Mouse (Mus musculus) kidney, adult 2 months (tissue): ENCODE measurements around the gene Gba2. TPM values are rescaled to one million over a fixed set of nuclear protein-coding genes. Genes with fewer than 3 reads are reported as not detected.
A peak's percentile ranks its signal among the peaks of the same experiment; 100 is the strongest.

Experiments used
- DNase-seq: peaks from one replicate; pipeline ENCODE4 v3.0.0; 2021
- H3K27ac ChIP-seq: fragments of 200-500 bp; 2 replicates; pipeline ENCODE4 v1.5.1; 2012; ENCODE audit warnings: low read depth, low read length, control low read depth, inconsistent platforms; ENCODE audit not compliant: insufficient read depth
- H3K27me3 ChIP-seq: fragments of 200-500 bp; replicated peaks from 2 replicates; pipeline ENCODE4 v1.6.1; 2012; ENCODE audit warnings: mild to moderate bottlenecking, moderate library complexity, low read length, inconsistent platforms; ENCODE audit not compliant: control insufficient read depth, insufficient read depth
- H3K36me3 ChIP-seq: fragments of 200-500 bp; 2 replicates; pipeline ENCODE4 v1.6.1; 2012; ENCODE audit warnings: mild to moderate bottlenecking, moderate library complexity, low read length, inconsistent platforms; ENCODE audit not compliant: control insufficient read depth, insufficient read depth
- H3K4me1 ChIP-seq: fragments of 200-500 bp; 2 replicates; pipeline ENCODE4 v1.6.1; 2011; ENCODE audit warnings: low read length; ENCODE audit not compliant: control insufficient read depth, insufficient read depth
- H3K4me3 ChIP-seq: fragments of 200-500 bp; 2 replicates; pipeline ENCODE4 v1.5.1; 2011; ENCODE audit warnings: mild to moderate bottlenecking, low read depth, low read length, control low read depth; ENCODE audit not compliant: insufficient read depth
- CTCF ChIP-seq: fragments of 200-500 bp; conservative IDR thresholded peaks from 2 replicates; pipeline ENCODE4 v1.5.1; 2011; ENCODE audit warnings: low read depth, mild to moderate bottlenecking, control low read depth, low read length, moderate library complexity, mixed read lengths; ENCODE audit not compliant: insufficient read depth, insufficient read length
- POLR2A ChIP-seq: fragments of 200-500 bp; IDR thresholded peaks from one replicate; pipeline ENCODE4 v1.6.1; 2011; ENCODE audit warnings: low read depth, low read length, control low read depth
- WGBS: fragments of 180-500 bp; shearing (Covaris S2); methylation state at CpG from one replicate; pipeline ENCODE4 v1.1.7; 2018; 5-methylcytosine and 5-hydroxymethylcytosine counted together
- polyA plus RNA-seq: library from polyadenylated mRNA; depleted of rRNA; stranded (reverse); fragments of >200 nt; gene quantifications from 2 replicates; pipeline ENCODE4 v1.2.3, GENCODE M21; 2012

Gba2 gene
- polyA plus RNA-seq, 1 experiment, result 12.2 TPM

DNA sequence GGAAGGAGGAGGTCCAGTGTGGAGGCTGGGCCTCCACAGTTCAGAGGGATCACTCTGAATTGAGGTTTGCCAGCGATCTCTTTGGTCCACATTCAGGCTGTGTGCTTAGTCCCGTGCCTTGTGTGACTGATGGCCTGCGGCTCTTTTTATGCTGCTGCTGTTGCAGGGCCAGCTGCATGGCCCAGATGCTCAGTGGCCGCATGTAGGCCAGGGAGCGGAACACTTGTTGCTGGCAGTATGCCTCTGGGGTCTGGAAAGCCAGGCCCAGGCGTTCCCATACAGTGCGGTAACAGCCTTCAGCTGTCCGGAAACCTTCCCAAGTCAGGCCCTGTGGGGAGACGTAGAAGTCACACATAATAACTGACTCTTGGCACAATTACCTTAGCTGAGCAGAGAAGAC is 11.5 kb downstream of the Gba2 start:
- no peak for DNase-seq
- H3K27ac ChIP-seq, result no peak overlapping the region
- peaks cover 3% of the 10 kb centered on the region for H3K36me3 ChIP-seq
- H3K27me3 ChIP-seq, result no peaks in the 10 kb centered on the region
- WGBS, result 90% methylated on average over 9 of the region's 9 CpGs
- H3K4me1 ChIP-seq, result peaks cover 5% of the 10 kb centered on the region; the same call in 1 of the 2 replicates
- TF ChIP-seq POLR2A, result no peak
- no peak for TF ChIP-seq CTCF
- no peak overlapping the region for H3K4me3 ChIP-seq

DNA sequence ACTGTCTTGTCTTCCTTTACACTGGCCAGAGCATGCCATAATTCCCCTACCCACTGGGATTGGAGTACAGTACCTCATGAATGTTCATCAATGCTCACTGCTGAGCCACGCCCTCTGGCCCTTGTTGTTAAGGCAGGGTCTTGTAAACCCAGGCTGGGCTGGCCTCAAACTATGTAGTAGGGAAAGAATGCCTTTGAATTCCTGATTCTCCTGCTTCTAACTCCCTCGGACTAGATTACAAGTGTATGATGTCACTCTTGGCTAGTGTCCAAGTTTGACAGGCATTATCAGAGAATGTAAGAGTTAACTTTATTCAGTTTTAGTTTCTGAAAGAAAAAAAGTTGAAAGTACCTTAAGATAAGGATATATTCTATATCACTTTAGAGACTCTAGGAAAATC is 14.4 kb downstream of the Gba2 start:
- DNase-seq, result no peak
- Histone ChIP-seq H3K4me3 (no peak overlapping the region), H3K27me3 (no peaks in the 10 kb centered on the region), H3K4me1 (peaks cover 15% of the 10 kb centered on the region), H3K36me3 (peaks cover 3% of the 10 kb centered on the region), H3K27ac (no peak overlapping the region)
- WGBS, result 40% methylated on average over 2 of the region's 2 CpGs
- TF ChIP-seq POLR2A (no peak), CTCF (no peak)

DNA sequence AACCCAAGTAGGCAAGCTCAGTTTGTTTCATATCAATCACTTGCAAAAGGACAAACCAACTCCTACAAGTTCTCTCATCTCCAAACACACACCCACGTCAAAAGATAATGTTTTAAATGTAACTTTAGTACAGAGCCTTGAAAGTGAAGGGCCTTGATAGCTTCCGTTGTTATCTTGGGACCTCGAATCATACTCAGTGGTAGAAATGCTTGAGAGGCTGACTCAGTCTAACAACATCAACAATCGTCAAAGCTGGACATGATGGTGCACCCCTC is 15.1 kb downstream of the Gba2 start:
- TF ChIP-seq POLR2A (no peak), CTCF (no peak)
- no peak for DNase-seq
- Histone ChIP-seq H3K27me3 (no peaks in the 10 kb centered on the region), H3K27ac (no peak overlapping the region), H3K4me1 (peaks cover 20% of the 10 kb centered on the region), H3K36me3 (peaks cover 2% of the 10 kb centered on the region; the same call in 1 of the 2 replicates), H3K4me3 (no peak overlapping the region)
- 46% methylated on average over 4 of the region's 4 CpGs for WGBS

DNA sequence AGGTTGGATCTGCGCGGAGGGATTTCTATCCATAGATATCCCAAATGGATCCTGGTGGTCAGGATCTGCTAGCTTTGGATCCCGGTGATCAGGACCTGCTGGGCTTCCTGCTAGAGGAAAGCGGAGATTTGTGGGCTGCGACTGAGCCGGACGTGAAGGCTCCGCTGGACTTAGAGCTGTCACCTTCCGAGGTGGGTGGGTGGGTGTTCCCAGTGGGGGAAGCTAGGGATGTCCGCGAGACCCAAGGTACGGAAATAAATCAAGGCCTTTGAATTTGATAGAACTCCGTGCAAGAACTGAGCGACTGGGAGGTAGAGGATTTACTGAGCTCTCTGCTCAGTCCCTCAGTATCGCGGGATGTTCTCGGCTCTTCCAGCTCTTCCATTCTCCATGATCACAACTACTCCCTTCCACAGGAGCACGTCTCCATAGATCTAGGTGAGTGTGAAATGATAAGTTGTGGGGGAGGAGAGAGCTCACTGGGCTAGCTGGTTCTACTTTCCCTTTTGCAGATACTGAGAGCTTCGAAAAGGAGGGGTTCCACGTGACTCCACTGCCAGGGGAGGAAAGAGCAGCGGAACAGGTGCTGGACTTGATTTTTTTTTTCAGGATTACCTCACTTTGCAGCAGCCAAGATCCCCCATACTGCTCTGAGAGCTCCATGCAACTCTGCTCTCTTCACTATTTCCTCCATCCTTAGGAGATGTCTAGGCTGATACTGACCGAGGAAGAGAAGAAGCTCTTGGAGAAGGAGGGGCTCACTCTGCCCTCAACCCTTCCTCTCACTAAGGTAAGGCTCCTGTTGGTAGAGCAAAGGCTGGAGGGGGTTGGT is 15.7 kb downstream of the Gba2 start:
- Histone ChIP-seq H3K27me3 (no peaks in the 10 kb centered on the region), H3K27ac (peak overlapping the region; percentile 61), H3K4me3 (peak overlapping the region; percentile 90), H3K36me3 (peaks cover 2% of the 10 kb centered on the region; the same call in 1 of the 2 replicates), H3K4me1 (peaks cover 26% of the 10 kb centered on the region)
- no peak for DNase-seq
- TF ChIP-seq POLR2A (no peak), CTCF (no peak)
- under 1% methylated on average over 22 of the region's 22 CpGs for WGBS

DNA sequence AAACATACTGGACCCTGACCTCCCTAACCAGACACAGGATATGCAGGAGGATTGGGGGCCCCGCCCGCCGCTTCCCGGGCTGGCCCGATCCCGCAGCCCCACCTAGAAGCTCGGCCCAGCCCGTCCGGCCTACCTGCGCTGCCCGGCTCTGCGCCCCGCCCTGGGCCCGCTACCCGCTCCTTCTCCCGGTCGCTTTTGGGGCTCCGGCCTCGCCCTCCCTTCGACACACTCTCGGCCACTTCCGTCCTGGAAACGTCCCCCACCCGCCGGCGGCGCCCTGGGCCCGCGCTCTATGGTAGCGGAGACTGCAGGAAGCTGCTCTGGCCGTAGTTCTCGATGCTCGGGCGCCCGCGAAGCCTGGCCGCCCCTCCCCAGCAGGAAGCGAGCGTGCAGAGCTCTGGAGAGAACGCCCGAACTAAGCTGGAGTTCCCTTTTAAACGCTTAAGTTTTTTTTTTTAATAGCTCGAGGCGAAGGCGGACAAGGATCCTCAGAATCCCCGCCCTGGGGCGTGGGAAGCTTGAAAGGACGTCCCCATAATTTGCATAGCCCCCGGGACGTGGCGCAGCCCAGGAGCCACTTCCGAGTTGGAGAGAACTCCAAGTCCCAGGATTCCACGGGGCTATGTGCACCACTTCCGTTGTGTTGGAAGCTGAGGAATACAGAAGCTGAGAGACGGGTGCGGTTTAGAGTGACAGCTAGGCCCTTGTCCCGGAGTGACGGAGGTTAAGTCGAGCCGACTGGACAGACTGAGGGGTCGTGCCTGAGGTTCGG is 16.5 kb downstream of the Gba2 start, which contains the start of the genes Creb3 and Tln1:
TSS of gene Creb3 (plus strand) at position 336 of the 772 bp plus-strand sequence.
TSS of gene Tln1 (minus strand) at position 695 of the 772 bp plus-strand sequence.
- TF ChIP-seq POLR2A (peak; percentile 40), CTCF (no peak)
- H3K4me1 ChIP-seq, result peaks cover 34% of the 10 kb centered on the region
- DNase-seq, result peak; percentile 99
- under 1% methylated on average over 62 of the region's 62 CpGs for WGBS
- peak within 1 kb of the TSS; percentile 97 for H3K27ac ChIP-seq
- H3K36me3 ChIP-seq, result no peaks in the 10 kb centered on the region; the same call in 1 of the 2 replicates
- no peaks in the 10 kb centered on the region for H3K27me3 ChIP-seq
- peak within 1 kb of the TSS; percentile 90 for H3K4me3 ChIP-seq

DNA sequence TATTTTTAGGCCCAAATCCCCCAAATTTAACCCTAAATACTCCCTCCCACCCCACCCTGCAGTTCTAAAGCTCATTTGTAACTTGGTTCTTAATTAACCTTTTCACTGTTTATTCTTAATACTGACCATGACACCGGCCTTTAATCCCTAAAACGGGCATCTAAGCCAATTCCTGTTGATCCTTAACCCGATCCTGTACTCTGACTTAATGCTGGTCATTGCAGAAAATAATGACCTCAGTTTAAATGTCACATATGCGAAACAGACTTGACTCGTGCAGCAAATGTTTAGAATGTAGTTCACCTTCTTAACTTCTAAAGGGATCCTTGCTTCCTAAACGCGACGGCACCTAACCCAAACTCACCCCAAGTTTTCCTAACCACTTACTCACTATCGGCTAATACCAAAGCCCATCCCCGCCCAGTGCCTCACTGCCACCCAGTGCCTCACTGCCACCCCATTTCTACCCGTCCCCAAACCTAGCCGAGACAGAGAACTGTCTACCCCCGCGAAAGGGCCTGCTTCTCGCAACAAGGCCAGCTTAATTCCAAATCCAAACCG is 17.2 kb downstream of the Gba2 start:
- TF ChIP-seq CTCF, result no peak
- H3K36me3 ChIP-seq, result no peaks in the 10 kb centered on the region
- peak; percentile 79 for DNase-seq
- peak overlapping the region; percentile 97 for H3K27ac ChIP-seq
- under 1% methylated on average over 16 of the region's 16 CpGs for WGBS
- H3K4me1 ChIP-seq, result peaks cover 36% of the 10 kb centered on the region
- H3K27me3 ChIP-seq, result no peaks in the 10 kb centered on the region
- H3K4me3 ChIP-seq, result peak overlapping the region; percentile 90

DNA sequence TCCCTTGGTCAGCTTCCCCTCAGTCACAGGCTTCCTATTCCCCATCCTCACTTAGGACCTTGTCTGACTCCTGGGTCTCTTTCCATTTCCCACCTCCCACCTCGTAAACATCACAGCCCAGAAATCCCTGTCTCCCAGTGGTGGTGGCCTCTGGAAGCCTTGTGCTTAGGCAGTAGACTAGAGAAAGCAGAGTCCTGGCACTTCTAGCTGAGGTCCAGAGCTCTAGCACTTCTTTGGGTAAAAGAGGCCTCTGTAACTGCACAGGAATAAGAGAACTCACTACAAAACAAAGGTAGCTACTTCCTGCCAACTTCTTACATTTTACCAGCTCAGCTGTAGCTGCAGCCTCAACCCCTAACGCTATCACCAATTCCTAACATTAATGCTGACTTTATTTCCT is 17.7 kb downstream of the Gba2 start:
- peak overlapping the region; percentile 47 for H3K4me3 ChIP-seq
- H3K4me1 ChIP-seq, result peaks cover 36% of the 10 kb centered on the region
- 0% methylated on average over 2 of the region's 2 CpGs for WGBS
- DNase-seq, result no peak
- peak overlapping the region; percentile 22 for H3K27ac ChIP-seq
- H3K27me3 ChIP-seq, result no peaks in the 10 kb centered on the region
- no peaks in the 10 kb centered on the region for H3K36me3 ChIP-seq
- TF ChIP-seq POLR2A (no peak), CTCF (no peak)
